Mouse (Mus musculus) embryo, embryonic 9.5 days (tissue): ENCODE measurements around the gene Gramd1a.
A peak's percentile ranks its signal among the peaks of the same experiment; 100 is the strongest.

Experiments used
- DNase-seq: peaks from one replicate; pipeline ENCODE4 v3.0.0-alpha.2; 2017; ENCODE audit errors: extremely low spot score

Gramd1a gene

DNA sequence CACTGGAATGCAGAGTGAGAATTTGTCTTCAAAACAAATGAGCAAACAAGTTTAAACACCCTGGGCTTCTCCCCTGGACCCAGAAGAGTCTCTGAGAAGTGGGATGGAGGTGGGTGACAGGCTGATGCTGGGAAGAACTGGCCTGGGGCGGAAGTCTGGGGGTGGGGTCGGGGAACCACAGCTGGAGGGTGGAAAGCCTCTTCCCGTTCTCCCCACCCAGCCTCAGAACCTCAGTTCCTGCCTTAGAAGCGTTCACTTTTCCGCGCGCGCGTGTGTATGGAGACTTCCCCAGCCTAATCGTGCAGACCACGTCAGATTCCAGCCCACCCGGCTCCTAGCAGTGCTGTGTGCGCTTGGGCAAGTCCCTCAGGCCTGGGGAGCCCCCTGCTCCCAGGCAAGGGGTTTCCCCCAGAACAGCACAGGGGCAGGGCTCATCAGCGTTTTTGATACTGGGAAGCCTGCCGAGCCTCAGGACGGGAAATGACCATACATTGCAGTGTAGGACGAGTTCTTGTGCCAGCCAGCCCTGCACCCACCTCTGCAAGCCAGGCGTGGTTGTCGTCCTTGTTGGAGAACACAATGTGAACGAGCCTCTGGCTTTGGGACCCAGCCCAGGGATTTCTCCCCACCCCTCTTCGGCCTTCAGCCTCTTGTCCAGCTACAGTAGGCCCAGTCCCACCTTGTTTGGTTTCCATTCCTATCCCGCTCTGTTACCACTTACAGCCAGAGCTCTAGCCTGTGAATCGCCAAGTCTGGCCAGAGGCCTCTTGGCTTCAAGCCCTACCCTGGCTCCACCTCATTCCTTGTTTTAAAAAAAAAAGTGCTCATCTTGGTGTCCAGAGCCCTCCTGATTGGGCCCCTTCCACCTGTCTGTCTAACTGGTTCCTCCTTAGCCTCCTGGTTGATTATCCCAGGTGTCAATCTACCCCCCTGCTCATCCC lies 4.1 kb downstream of the Gramd1a start:
- no peak for DNase-seq

- DNase-seq, result peak; percentile 89
These were observed 5.0 kb downstream of the Gramd1a start for GRCm38 (mm10) chr7:31150566-31151300.

DNA sequence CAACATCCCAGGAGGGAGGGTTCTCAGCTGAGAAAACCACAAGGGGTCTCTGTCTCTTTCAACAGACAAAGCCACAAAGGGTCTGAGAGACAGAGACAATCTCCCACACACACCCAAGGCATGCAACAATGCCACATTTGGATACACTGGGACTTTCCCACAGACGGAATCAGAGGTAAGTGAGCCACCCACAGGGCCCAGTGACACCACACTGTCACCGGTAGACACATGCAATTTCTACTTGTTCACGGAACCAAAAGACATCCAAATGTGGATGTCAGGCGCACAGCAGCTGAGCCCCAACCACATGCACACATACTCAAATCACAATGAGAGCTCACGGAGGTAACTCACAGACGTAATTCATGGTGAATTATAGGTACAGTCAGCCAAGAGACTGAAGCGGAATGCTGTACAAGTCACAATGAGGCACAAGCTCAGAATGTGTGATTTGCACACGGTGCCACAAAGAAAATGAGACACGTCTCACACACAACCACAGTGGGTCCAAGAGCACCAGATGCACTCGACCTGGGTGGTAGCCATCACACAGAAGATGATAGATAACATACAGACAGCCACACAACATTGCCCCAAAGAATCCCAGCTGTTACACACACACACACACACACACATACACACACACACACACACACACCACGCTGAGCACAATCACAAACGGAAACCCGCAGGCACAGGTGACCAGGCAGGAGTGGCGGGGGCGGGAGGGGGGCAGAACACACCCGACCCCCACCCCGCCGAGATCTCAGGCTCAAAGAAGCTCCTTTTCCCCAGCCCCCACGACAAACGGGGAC lies 5.7 kb downstream of the Gramd1a start:
- DNase-seq, result peak; percentile 40

GRCm38 (mm10) chr7:31149271-31149670 lies 6.4 kb downstream of the Gramd1a start:
- DNase-seq, result peak; percentile 18

- peak; percentile 57 for DNase-seq
These were observed 6.9 kb downstream of the Gramd1a start for GRCm38 (mm10) chr7:31148756-31149155.

- DNase-seq, result no peak
These were observed 7.6 kb downstream of the Gramd1a start for GRCm38 (mm10) chr7:31148086-31148485.

DNA sequence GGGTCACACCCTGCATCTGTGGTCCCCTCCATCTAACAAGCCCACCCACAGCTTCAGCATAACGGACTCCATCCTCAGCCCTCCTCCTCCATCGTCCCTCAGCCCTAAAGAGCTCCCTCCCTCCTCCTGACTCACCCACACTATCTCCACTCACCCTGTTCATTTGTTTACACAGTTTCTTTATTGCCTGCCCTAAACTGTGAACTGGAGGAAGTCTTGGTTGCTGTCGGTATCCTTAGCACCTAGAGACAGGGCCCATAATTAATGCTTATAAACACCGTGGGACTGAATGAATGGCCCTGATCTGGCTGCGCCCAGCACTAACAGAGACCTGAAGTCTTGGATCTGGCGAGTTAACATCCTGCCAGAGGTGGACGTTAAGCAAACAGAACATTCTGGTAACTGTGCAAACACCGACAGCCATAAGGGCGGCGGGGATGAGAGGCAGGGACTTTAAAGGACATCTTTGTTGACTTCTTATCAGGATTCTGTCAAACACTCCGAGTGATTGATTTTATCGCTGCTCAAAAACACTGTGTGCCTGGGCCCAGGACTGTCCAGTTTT lies 10.0 kb downstream of the Gramd1a start:
- DNase-seq, result no peak

- no peak for DNase-seq
These were observed 10.8 kb downstream of the Gramd1a start for GRCm38 (mm10) chr7:31144886-31145285.

GRCm38 (mm10) chr7:31140941-31141340 lies 14.8 kb downstream of the Gramd1a start:
- no peak for DNase-seq

GRCm38 (mm10) chr7:31140302-31140701 lies 15.4 kb downstream of the Gramd1a start:
- no peak for DNase-seq

GRCm38 (mm10) chr7:31139765-31140164 lies 15.9 kb downstream of the Gramd1a start:
- peak; percentile 46 for DNase-seq

- DNase-seq, result no peak
These were observed 20.0 kb downstream of the Gramd1a start for GRCm38 (mm10) chr7:31135717-31136116.

GRCm38 (mm10) chr7:31131866-31132265 lies 23.8 kb downstream of the Gramd1a start:
- no peak for DNase-seq

- DNase-seq, result peak; percentile 52
These were observed 24.9 kb downstream of the Gramd1a start for GRCm38 (mm10) chr7:31130841-31131240.

DNA sequence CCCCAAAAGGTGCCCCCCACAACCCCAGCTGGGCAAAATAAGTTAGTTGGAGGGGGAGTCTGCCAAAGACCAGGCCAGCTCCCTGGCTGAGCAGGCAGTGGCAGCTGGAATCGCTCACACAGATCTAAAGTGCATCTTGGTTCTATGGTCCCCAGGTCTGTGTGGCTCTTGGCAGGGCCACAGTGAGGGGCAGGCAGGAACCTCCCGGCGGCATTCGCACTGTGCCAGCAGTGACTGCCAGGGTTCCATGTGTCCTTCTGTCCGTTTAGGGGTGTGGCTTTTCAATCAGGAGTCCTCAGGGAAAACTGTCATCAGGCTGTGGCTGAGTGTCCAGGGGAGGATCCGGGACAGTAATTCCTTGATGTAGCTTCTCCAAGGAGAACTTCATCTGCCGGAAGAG lies 25.5 kb downstream of the Gramd1a start:
- DNase-seq, result no peak

DNA sequence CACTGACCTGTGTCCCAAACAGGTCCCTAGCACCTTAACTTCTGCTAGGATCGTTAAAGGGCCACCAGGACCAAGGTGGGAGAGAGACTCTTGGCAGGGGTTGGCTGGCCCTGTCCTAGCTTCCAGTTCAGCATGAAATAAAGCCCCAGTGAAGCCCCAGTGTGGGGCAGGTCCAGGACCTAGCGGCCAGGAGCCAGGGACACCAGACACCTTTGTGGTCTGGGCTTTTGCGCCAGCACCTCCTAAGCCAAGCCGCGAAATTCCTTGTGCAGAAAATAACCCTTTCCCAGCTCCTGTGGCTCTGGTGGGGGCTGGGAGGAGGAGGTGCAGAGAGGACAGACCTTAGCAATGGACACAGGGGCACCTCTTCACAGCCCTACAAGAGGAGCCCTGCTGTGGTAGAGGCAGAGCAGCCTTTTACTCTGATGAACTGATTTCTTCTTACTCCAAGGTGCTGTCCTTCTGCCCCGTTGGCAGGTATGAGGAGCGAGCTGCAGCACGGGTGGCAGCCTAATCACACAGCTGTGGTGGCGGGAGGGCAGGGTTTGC lies 27.5 kb downstream of the Gramd1a start:
- no peak for DNase-seq

DNA sequence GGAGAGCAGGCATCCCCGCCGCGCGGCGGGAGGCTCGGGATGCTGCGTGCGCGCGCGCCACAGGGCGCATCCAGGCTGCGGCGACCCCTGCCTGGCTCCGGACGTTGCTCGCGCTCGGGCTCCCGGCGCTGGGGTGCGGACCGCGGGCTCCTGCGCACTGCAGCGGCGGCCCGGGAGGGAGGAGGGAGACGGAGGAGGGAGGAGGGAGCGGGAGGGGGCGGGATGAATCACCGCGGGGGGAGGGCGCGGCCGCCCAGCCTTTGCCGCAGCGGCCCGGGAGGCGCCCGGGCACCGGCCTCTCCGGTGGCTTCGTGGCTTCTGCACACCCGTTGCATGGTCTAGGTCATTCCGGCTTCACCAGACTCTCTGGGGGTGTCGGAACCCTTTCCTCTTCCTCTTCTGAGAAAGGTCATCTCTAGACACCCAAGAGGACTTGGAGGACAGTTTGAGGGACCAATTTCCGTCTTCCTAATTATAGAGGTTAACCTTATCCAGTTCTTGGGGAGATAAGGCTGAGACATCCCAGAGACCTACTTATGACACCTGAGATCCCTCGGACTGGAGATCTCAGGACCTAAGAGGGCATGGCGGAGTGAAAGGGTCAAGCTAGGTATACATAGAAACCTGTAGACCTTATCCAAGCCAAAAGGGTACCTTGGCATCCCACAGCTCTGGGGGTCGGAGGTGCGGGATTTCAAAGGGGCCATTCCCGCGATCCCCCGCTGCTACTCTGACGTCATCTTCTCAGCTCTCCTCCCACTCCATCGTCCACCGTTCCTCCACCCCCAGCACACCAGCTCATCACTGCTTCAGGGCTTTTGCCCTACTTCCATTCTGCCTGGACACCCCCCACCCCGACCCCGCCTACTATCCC lies 28.6 kb downstream of the Gramd1a start, which contains the start of gene Scn1b:
Scn1b (minus strand) TSS at position 153 of the 874 bp plus-strand sequence.
- DNase-seq, result peak; percentile 45

DNA sequence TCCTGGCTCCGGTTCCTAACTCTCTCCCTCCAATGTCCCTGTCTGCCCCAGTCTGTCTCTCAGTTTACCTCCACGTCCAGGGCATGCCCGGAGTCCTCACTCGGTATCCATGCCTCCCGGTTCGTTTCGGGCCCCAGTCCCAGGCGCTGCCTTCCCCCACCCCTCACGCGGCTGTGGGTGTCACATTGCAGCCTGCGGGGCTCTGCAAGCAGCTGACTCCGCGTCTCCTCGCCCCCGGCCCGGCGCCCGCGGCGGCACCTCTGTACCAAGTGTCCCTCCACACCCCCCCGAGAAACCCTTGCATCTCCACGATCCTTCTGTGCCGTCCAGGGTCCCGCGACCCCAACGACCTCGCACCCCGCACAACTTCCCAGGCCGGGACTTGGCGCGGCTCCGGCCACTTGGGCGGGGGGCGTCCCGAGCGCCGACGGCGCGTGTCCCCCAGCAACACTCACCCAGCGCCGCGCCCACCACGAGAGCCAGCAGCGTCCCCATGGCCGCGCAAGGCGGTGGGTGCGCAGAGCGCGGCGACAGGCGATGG lies 29.4 kb downstream of the Gramd1a start:
- DNase-seq, result peak; percentile 34

DNA sequence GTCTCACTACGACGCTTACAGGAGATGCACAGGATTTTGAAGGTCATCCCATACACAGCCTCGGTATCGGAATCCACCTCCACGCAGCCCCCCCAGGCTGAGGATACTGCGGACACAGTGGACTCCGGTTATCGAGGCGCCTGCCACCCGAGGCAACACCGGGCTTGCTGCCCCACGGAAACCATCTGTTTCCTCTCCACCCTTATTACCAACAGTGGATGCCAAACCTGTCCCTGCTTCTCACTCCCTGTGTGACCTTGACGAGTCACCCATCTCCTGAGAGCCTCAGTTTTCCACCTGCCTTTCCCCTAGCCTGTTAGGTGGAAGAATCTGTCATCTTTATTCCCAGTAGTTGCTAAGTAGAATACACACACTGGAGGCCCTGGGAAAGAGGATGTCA lies 30.6 kb downstream of the Gramd1a start:
- DNase-seq, result no peak

DNA sequence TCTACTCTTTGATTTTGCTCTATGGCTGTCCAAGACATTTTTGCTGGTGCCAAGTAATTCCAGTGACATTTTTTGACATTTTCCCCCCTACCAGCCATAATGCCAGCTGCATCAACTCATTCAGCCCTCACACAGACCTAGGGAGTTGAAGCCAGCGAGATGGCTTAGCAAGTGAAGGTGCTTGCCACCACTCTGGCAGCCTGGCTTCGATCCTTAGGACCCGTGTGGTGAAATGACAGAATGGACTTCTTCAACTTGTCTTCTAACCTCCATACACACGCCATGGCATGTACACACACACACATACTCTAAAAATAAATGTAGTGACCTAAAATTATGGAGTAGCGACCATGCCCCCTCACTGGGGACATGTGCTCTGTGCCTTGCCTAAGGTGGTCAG lies 31.3 kb downstream of the Gramd1a start:
- no peak for DNase-seq
